Mouse (Mus musculus): ENCODE measurements around the gene Ttc3.
"Not testable (repeated sequence)": the region's sequence is repeated elsewhere in the genome, so short reads cannot be mapped to it uniquely, and the experiment has no call there.

The Ttc3 gene

GRCm38 (mm10) chr16:94370173-94370914 lies at the start of gene Ttc3:
Gene Ttc3 (plus strand): TSS chr16:94370618.
- DNase-seq = peak; percentile 98

- no peak for DNase-seq
These were observed 46.7 kb upstream of the Ttc3 start for GRCm38 (mm10) chr16:94323681-94324080.

DNA sequence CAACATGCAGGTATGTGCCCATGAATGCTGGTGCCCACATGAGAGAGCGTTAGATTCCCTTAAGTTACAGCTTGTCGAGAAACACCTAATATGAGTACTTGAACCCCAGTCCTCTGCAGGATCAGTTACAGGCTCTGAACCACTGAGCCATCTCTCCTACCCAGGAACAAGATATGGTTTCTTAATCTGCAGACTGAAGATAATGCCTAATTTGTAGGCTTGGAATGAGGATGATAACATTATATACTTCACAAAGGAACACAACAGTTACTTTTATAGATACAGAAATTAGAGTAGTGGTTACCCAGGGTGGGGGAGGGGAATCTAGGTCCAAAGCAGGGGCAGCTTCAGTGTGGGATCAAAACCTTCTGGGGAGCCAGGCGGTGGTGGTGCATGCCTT lies 44.4 kb upstream of the Ttc3 start:
- no peak for DNase-seq

GRCm38 (mm10) chr16:94327781-94328711 lies 42.4 kb upstream of the Ttc3 start, which contains the start of gene Ripply3:
Gene Ripply3 (plus strand): TSS chr16:94328420.
- DNase-seq = peak; percentile 25

GRCm38 (mm10) chr16:94328881-94329867 lies 41.2 kb upstream of the Ttc3 start:
- DNase-seq = no peak

GRCm38 (mm10) chr16:94330429-94330828 lies 40.0 kb upstream of the Ttc3 start:
- DNase-seq = no peak

DNA sequence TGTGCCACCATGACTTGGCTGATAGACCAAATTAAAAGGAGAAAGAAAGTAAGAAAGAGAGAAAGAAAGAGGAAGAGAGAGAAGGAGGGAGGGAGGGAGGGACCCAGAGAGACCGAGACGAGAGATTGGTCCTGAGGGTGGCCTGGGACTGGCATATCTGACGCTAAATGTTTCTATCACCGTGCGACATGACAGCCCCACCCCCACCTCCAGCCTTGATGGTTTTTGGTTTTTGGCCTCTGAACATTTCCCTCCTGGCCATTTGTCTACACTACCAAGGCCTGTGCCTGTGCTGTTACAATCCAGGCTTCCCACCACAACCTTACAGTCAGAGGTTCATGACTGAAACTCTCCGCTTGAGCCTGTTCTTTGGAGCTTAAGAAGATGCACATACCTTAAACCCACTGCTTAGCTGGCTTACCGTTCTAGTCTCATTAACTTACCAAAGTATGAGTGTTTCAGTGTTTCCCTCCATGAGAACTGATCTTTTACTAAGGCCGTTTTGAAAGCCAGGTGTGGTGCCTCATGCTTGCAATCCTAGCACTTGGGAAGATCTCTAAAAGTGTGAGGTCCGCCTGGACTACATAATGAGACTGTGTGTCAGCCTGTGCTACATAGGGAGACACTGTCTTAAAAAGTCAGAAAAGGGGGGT lies 39.1 kb upstream of the Ttc3 start:
- no peak for DNase-seq

GRCm38 (mm10) chr16:94331886-94332252 lies 38.5 kb upstream of the Ttc3 start:
- peak; percentile 71 for DNase-seq

DNA sequence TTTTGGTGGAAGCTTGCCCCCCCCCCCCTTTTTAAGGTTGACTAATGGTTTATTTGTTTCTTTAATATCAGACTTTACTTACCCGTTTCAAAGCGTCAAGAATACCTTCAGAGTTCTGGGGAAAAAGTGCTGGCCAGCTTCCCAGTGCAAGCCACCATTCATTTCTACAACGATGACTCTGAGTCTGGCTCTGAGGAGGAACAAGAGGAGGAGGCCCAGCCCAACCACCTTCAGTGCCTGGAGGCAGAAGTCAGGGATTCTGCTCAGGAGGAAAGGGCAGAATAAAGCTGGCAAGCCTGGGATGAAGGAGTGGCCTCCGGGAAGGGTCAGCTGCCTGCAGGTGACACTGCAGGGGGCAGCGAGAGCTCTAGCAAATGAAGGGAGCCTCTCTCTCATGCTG lies 34.8 kb upstream of the Ttc3 start:
- no peak for DNase-seq

DNA sequence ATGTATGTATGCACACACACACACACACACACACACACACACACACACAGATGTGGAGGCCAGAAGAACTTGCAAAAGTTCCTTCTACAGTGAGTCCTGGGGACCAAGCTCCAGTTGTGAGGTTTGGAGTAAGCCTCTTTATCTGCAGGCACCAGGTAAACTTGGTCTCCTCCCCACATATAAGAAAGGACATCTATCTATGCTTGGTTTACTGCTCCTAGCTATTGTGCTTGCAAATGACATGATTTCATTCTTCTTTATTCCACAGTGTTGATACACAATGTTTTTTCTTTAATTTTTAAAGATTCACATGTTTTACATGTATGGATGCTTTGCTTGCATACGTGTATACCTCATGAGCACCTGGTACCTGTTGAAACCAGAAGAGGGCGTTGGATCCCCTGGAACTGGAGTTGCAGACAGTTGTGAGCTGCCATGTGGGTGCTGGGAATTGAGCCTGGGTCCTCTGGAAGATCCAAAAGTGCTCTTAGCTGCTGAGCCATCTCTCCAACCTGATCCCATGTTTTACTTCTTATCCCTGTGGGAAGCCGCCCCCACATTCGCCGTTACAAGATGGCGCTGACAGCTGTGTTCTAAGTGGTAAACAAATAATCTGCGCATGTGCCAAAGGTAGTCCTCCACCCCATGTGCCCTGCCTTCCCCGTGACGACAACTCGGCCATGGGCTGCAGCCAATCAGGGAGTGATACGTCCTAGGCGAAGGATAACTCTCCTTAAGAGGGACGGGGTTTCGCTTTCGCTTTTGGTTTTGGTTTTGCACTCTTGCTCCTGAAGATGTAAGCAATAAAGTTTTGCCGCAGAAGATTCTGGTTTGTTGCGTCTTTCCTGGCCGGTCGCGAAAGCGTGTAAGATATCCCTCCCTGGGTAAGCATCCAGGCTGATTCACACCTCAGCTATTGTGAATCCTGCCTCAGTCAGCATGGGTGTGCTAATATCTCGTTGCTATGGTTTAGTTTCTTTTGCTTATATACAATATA lies 31.0 kb upstream of the Ttc3 start:
- DNase-seq = not testable (repeated sequence)

DNA sequence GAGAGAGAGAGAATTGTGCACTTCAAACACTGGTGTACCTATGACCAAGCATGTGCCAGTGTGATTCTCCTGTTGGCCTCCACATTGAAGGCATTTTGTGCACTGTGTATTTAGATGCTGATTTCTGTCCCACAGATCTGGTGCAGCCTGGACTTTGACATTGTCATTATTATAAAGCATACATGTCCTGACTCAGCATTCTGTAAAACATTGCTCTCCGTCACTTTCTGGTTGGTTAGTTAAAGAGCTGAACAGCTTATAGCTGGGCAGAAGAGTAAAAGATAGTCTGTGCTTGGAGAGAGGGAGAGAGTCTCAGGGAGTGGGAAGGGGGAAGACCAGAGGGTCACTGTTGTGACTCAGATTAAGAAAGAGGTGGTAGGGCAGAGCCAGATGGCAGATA lies 24.7 kb upstream of the Ttc3 start:
- DNase-seq = no peak

DNA sequence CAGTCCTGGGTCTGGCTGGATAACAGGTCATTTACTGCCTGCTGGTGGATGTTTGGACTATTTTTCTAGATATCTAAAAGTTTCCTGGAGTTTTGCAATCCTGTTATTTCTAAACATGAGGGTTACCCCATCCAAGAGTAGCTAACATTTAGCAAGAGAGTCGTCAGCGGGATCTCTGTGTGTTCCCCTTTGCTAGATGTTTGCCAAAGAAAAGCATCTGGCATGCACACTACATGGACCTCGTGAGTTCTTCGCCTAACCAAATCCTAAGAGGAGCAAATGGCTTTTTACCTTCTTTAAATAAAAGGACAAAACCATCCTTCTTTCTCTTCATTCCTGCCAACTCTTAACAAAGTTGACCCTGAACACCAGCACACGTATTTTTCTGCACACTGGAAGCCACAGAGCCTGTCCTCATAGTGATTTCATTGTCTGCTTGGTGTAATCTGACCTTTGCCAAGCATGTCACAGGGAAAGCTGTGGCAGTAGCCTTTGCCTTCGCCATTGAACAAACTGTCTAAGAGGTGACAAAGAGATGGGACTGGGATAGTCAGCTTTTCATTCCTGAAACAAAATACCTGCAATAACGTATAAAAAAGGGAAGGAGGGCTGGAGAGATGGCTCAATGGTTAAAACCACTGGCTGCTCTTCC lies 23.2 kb upstream of the Ttc3 start:
- no peak for DNase-seq

GRCm38 (mm10) chr16:94348779-94349178 lies 21.6 kb upstream of the Ttc3 start:
- no peak for DNase-seq

DNA sequence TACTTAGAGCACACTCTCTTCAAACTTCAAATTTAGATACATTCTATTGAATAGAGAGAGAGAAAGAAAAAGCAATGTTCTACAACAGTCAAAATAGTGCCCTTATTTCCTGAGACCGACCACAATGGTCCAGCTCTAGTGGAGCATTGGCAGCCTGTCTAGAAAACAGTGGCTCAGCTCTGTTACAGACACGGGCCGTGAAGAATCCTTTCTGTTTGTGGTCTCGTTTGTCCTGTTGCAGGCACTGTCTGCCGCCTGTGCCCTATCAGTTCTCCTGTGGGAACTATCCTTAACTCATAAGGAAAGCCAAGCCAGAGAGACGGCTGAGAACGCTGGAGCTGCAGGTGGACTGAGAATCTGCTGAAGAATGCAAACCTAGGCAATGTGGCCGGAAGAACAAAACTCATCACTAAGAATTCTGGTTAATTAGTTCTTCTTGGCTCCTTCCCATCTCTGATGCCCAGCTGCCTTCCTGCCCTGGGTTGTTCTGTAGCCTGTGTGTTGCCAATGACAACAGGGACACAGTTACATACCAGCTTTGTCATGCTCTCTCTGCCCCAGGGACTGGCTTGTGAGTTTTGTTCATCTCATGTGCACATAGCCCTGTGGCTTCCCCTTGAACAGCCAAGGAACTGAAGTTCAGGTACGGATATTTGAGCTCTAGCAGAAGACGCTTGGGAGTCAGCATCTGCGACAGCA lies 20.7 kb upstream of the Ttc3 start:
- no peak for DNase-seq

DNA sequence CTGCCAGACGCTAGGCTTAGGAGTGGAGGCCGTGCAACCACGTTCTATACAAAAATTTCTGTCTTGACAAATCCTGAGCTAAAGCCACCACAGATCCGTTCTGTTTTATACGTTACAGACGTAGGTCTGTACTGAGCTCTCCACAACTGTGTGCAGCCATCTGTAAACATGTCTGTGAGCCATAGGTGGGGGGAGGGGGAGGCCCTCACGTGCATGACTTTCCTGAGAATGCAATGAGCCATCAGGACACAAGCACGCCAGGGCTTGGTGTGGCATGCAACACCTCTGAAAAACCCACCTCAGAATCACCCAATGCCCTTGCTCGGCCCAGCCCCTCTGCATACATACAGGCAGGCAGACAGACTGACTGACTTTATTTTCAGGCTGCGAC lies 20.1 kb upstream of the Ttc3 start:
- peak; percentile 29 for DNase-seq

- peak; percentile 62 for DNase-seq
These were observed 16.0 kb upstream of the Ttc3 start for GRCm38 (mm10) chr16:94354450-94354849.

- no peak for DNase-seq
These were observed 14.4 kb upstream of the Ttc3 start for GRCm38 (mm10) chr16:94356046-94356445.

DNA sequence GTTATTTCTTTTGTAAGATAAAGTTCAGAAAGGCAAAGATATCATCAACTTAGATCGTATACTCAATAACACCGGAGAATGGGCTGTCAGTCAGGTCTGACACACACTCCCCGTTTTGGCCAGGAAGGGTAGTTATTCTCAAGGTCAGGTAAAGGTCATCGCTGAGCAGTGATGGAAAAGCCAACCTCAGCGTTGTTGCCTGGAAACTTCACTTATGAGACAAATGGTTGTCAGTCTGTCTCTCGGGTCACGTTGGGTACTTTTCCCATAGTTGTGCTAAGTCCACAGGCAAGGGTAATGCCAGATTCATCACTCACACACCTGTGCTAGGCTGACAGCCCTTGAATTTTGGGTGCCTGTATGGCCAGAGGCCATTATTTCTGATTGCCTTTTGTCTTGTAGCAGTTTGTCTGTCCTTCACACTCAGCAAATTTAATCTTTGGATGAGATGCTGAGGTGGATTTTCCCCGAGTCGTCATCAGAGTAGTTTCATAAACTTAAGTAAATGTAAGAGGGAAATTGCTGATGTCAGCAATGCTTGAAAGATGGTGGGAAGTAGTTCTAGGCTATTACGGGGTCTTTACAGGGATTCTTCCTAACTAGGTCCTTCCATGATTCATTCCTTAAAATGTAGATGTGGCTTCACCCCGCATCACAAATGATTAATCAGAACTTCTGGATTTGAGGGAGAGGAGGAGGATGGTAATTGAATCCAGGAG lies 13.5 kb upstream of the Ttc3 start:
- DNase-seq = no peak

DNA sequence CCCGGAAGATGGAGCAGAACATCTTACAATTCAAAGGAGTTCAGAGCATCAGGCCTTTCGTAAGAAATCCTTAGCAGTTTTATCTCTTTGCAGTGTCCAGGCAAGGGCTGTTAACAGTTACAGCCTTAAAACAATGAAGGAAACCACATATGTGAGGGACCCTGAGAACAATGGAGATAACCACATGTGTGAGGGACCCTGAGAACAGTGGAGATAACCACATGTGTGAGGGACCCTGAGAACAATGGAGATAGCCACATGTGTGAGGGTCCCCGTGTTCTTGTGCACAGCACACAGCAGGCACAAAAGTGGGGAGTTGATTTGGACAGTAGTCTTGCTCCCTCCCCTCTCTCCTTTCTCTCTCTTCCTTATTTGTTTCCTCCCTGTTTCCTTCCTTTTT lies 12.3 kb upstream of the Ttc3 start:
- no peak for DNase-seq
